Mouse (Mus musculus) ovary, adult 2 months (tissue): ENCODE results near the gene Ccdc62. TPM values are rescaled to one million over a fixed set of nuclear protein-coding genes. Genes with fewer than 3 reads are reported as not detected.

Experiments
- polyA plus RNA-seq: library from polyadenylated mRNA; depleted of rRNA; stranded (reverse); fragments of >200 nt; gene quantifications from 2 replicates; pipeline ENCODE4 v1.2.3, GENCODE M21; 2012; rRNA removed

Gene Ccdc62
- polyA plus RNA-seq = 3.3 and 4.8 TPM in 2 replicates

DNA sequence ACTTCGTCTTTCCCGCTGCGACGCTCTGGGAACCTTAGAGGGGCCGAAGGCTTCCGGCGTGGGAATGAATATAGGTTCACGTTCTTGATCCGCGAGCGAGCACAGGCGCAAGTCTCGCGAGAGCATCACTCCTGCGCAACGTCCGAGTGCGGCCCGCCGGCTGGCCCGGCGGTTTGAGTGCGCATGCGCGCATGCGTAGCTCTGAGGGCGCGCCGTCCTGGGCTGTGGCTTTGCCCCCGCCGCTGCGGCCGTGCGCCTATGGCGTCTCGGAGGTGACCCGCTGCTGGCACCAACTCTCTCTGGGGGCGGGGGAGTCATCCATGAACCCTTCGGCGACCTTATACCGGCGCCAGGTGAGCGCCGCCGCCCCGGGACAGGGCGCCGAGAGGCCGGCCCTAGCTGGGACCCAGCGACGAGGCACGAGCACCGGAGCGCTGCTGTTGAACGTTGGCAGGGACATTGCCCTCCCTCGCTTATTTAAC lies at the start of gene Ccdc62:
TSS of gene Ccdc62 (plus strand) at position 172 of the 482 bp plus-strand sequence.

DNA sequence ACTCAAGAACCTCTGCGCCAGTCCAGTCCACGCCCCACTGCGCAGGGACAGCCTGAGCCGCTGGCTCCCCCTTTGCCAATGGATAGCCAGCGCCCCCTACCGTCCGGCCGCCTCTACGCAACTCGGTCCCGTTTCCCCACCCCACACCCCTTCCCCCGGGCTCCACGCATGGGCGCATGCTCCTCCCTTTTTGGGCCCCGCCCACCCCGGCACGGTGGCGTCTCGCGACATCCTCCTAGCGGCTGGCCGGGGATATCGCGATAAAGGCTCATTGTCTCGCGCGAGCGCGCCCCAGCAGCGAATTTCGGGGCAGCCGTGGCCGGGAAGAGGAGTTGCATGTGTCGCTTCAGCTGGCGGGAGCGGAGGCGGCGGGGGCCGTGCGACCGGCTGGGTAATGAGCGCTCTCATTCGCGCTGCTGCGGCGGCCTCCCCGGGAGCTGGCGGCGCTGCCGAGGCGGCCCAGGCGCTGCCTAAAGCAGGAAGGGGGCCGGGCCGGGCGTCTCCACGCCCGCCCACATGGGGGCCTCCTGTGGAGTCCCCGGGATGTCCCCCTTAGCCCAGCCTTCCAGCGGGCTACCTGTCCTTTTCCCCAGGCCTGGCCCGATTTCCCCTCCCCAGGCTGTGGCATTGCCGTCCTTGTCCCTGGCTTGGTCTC lies 23.4 kb upstream of the Ccdc62 start, which contains the start of gene Denr:
TSS of gene Denr (plus strand) at position 200 of the 655 bp plus-strand sequence.

DNA sequence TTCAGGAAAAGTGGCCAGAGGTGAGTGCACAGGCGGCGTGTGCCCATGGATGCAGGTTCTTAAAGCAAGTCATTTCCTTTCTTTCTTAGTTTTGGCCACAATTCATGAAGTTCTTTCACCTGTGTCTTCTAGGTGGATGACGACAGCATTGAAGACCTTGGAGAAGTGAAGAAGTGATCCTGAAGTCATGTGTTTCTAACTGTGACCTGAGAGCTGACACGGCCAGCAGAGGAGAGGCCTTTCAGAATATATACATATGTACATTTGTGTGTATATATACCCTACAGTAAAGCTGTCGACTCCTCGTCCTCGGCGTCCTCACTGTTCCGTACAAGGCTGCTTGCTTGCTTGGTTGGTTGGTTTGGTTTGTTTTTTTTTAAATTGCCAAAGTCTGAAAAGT lies 3.4 kb upstream of the Ccdc62 start, which contains the start of gene Gm43518:
TSS of gene Gm43518 (plus strand) at position 301 of the 400 bp plus-strand sequence.

DNA sequence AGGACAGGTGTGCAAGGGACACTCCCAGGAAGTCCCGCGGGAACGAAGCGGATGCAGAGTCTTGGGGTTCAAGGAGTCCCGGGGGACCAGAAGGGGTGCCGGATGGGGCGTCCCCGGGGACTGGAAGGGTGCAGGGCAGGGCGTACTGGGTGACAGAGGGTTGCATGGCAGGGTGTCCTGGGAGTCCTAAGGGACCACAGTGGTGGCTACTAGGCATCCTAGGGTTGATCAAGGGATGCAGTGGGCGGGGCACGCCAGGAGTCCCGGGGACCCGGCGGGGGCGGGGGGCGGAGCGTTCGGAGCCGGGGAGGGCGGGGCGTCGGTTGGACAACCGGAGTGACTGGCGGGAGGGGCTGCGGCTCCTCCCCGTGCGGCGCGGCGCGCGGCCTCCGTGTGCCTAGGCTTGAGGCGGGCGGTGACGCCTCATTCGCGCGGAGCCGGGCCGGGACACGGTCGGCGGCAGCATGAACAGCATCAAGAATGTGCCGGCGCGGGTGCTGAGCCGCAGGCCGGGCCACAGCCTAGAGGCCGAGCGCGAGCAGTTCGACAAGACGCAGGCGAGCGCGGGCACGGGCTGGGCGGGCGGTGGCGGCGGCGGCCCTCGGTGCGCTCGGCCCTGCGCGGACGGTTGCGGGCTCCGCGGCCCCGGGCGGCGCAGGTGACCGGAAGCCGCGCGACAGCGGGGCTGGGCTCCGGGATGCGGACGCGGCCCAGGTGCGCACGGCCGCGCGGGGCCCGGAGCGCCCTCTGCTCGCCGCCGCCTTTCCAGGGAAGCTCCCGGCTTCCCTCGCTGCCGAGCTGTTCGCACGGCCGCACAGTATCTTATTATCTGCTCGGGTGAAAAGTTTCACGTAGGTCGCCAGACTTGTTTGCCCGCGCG lies 43.1 kb downstream of the Ccdc62 start, which contains the start of gene Hip1r:
TSS of gene Hip1r (plus strand) at position 330 of the 880 bp plus-strand sequence.

Other genes starting within 250 kb of the Ccdc62 start
- 16.8 and 19.5 TPM in 2 replicates for gene Clip1, start 246.1 kb upstream of the Ccdc62 start, polyA plus RNA-seq
- 27.0 and 32.5 TPM in 2 replicates for gene Zcchc8, start 209.6 kb upstream of the Ccdc62 start, polyA plus RNA-seq
- 9.5 and 18.1 TPM in 2 replicates for gene Rsrc2, start 181.3 kb upstream of the Ccdc62 start, polyA plus RNA-seq
- 2.5 and 3.3 TPM in 2 replicates for gene Kntc1, start 181.0 kb upstream of the Ccdc62 start, polyA plus RNA-seq
- gene Hcar2, start 65.2 kb upstream of the Ccdc62 start, polyA plus RNA-seq = 2.1 and 2.2 TPM in 2 replicates
- 5.4 and 6.8 TPM in 2 replicates for gene Hcar1, start 50.7 kb upstream of the Ccdc62 start, polyA plus RNA-seq
- gene Denr, start 23.5 kb upstream of the Ccdc62 start, polyA plus RNA-seq = 6.8 and 13.4 TPM in 2 replicates
- gene Gm43518, start 3.3 kb upstream of the Ccdc62 start, polyA plus RNA-seq = 0.89 and 0.93 TPM in 2 replicates
- 25.7 and 39.0 TPM in 2 replicates for gene Hip1r, start 42.9 kb downstream of the Ccdc62 start, polyA plus RNA-seq
- gene Vps37b, start 101.6 kb downstream of the Ccdc62 start, polyA plus RNA-seq = 56.3 and 57.5 TPM in 2 replicates
- 5.8 and 5.9 TPM in 2 replicates for gene Abcb9, start 165.1 kb downstream of the Ccdc62 start, polyA plus RNA-seq
- gene Ogfod2, start 181.6 kb downstream of the Ccdc62 start, polyA plus RNA-seq = 92.5 and 103 TPM in 2 replicates
- gene Arl6ip4, start 185.4 kb downstream of the Ccdc62 start, polyA plus RNA-seq = 34.2 and 35.1 TPM in 2 replicates